Mouse (Mus musculus): ENCODE data around the gene Sbno2.

GRCm38 (mm10) chr10:80051618-80052373 is 53.6 kb downstream of the Sbno2 start:
- TF ChIP-seq CTCF (IDR thresholded peaks at IDR 0.05; ENCODE audit: low read depth) (no peak), EP300 (optimal IDR thresholded peaks at IDR 0.05) (no peak)

Measured in stomach, postnatal 0 days (tissue).